In genomic region chr9:70266186-70266585, GRCm38 (mm10) we compare ENCODE assay signal across 21 mouse cellular contexts. TPM values are rescaled to one million over a fixed set of nuclear protein-coding genes. Genes with fewer than 3 reads are reported as not detected.
"Had no signal": no experiment of that assay in that cellular context is flagged by ENCODE, and none has a peak within 500 bp of the region (broad histone marks: within the 10 kb centered on the region; RNA-seq: fewer than 3 reads in every experiment).

No protein-coding gene starts in this region.

- H3K36me3 ChIP-seq: liver, embryonic 15.5 days; lung, embryonic 15.5 days; midbrain, embryonic 12.5 days; neural tube, embryonic 12.5 days; stomach, embryonic 15.5 days had no signal

- H3K4me2 ChIP-seq: liver, embryonic 15.5 days; lung, embryonic 15.5 days; midbrain, embryonic 12.5 days; neural tube, embryonic 12.5 days; stomach, embryonic 15.5 days had no signal

- DNase-seq: liver, postnatal 0 days; lung, adult 2 months; lung, postnatal 14 days; lung, postnatal 36 days; midbrain, embryonic 14.5 days; right cerebral cortex, adult 18-20 months; right cerebral cortex, postnatal 25 days; right cerebral cortex, postnatal 4 days; thymus, adult 2 months; thymus, postnatal 25 days; thymus, postnatal 4 days had no signal

- H3K9ac ChIP-seq: liver, embryonic 15.5 days; liver, postnatal 0 days; lung, embryonic 15.5 days; midbrain, embryonic 12.5 days; neural tube, embryonic 12.5 days; stomach, embryonic 15.5 days had no signal

- H3K27me3 ChIP-seq: lung, embryonic 15.5 days; midbrain, embryonic 12.5 days; neural tube, embryonic 12.5 days; stomach, embryonic 15.5 days had no signal

- H3K4me3 ChIP-seq: liver, embryonic 15.5 days; lung, embryonic 15.5 days; megakaryocyte, embryonic 14.5 days; midbrain, embryonic 12.5 days; neural tube, embryonic 12.5 days; stomach, embryonic 15.5 days had no signal

- ATAC-seq: liver, postnatal 0 days; lung, postnatal 0 days had no signal

- H3K9me3 ChIP-seq: liver, embryonic 15.5 days; lung, embryonic 15.5 days; megakaryocyte, embryonic 14.5 days; midbrain, embryonic 12.5 days; neural tube, embryonic 12.5 days; stomach, embryonic 15.5 days had no signal

- H3K27ac ChIP-seq: liver, embryonic 15.5 days; lung, embryonic 15.5 days; macrophage; midbrain, embryonic 12.5 days; neural tube, embryonic 12.5 days; stomach, embryonic 15.5 days; stomach, postnatal 0 days had no signal

RNA-seq across cellular contexts. Expression of gene Myo1e, which starts 59.0 kb away (rescaled TPM):
- total RNA-seq: megakaryocyte progenitor cell, adult 5-6 weeks had no signal
